Mouse (Mus musculus): ENCODE measurements around the gene Luc7l3. TPM values are rescaled to one million over a fixed set of nuclear protein-coding genes. Genes with fewer than 3 reads are reported as not detected.

Luc7l3 gene
- total and polyA plus RNA-seq, 3 experiments = 47.3 to 90.5 (median 54.7) TPM

DNA sequence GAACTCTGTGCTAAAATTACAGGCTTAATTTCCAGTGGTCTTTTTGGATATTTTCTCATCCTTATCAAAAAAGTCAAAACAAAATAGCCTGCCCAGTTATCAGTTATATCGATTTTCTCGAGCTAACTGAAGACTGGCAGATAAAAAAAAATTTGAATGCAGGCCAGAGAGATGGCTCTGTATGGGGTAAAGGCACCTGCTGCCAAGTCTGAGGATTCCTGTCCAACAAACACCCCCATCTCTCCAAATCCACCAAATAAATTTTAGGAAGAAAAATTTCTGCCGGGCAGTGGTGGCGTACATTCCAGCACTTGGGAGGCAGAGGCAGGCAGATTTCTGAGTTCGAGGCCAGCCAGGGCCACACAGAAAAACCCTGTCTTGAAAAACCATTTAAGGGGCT lies 3.7 kb downstream of the Luc7l3 start (continued):
- TF ChIP-seq RAD21 (IDR thresholded peaks at IDR 0.05; ENCODE audit: low read depth, low read length) (no peak), ZMIZ1 (IDR thresholded peaks at IDR 0.05; ENCODE audit: low read depth, low read length) (no peak), POLR2AphosphoS2 (IDR thresholded peaks at IDR 0.05; ENCODE audit: low read length) (no peak)

DNA sequence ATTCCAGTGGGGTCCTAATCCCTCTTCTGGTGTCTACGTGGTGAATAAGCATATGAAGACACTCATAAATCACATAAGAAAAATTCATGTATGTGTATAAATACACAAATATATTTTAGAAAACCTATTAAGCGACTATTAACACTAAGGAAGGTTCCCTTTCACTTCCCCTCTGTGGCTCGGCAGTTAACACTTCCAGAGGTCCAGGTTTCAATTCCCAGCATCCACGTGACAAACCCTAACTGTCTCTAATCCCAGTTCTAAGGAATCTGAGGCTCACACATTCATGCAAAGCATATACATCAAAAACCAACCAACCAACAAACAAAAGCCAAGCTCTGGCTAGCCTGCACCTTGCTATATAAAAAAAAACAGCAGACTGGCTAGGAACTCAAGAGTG lies 4.3 kb downstream of the Luc7l3 start:
- 0 out of 2 replicates have a peak overlapping the region, but pooled peaks have one; percentile 1 for H3K27ac ChIP-seq (ENCODE audit: control insufficient read depth, low read depth, low read length)

DNA sequence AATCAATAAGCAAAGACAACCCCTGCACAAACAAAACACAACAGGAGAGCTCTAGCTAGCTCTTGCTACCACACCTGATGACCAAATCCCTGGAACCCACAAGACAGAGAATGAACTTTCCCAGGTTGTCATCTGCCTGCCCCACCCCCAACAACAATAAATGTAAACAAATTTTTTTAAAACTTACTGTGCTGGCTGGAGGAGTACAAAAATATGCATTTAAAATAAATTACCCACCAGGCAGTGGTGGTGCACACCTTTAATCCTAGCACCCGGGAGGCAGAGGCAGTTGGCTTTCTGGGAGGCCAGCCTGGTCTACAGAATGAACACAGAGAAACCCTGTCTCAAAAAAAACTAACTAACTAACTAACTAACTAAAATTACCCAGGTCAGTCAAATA lies 4.8 kb downstream of the Luc7l3 start:
- TF ChIP-seq CHD1 (IDR thresholded peaks at IDR 0.05; ENCODE audit: low read depth, low read length) = 0 out of 2 replicates have a peak, but pooled peaks have one; percentile 65
- TF ChIP-seq SMC3 (IDR thresholded peaks at IDR 0.05; ENCODE audit: low read depth, low read length) = no peak
- TF ChIP-seq USF2 (IDR thresholded peaks at IDR 0.05; ENCODE audit: borderline replicate concordance in 1 of 2, insufficient read depth in 1 of 2, low read depth in 1 of 2, low read length in 2 of 2) = no peak
- TF ChIP-seq SIN3A (IDR thresholded peaks at IDR 0.05; ENCODE audit: low read length) = peak; percentile 33; the same call in 1 of the 2 replicates
- no peak for TF ChIP-seq POLR2AphosphoS5 (IDR thresholded peaks at IDR 0.05; ENCODE audit: borderline replicate concordance, low read depth, low read length)
- TF ChIP-seq CHD2 (IDR thresholded peaks at IDR 0.05; ENCODE audit: low read length) = no peak
- TF ChIP-seq HCFC1 (IDR thresholded peaks at IDR 0.05; ENCODE audit: low read depth, low read length) = no peak
- peaks cover 95% of the 10 kb centered on the region for H3K79me2 ChIP-seq (ENCODE audit: control insufficient read depth, insufficient read depth, low read length, poor library complexity)
- no peaks in the 10 kb centered on the region for H3K27me3 ChIP-seq (ENCODE audit: control insufficient read depth in 1 of 2, insufficient read depth in 2 of 2, low read length in 2 of 2)
- no peak overlapping the region; a peak in 1 of 4 replicates for H3K4me3 ChIP-seq (ENCODE audit: control insufficient read depth in 1 of 2, insufficient read depth in 1 of 2, low read depth in 2 of 2, low read length in 2 of 2)
- no peak overlapping the region for H3K27ac ChIP-seq (ENCODE audit: control insufficient read depth, low read depth, low read length)
- peaks cover 48 to 62% of the 10 kb centered on the region in 2 experiments for H3K4me1 ChIP-seq (ENCODE audit: control insufficient read depth in 1 of 2, insufficient read depth in 2 of 2, low read length in 2 of 2)
- DNase-seq (ENCODE audit: low read depth, low spot score) = no peak
- peaks cover 48 to 80% of the 10 kb centered on the region in 2 experiments for H3K36me3 ChIP-seq (ENCODE audit: control insufficient read depth in 1 of 2, insufficient read depth in 2 of 2, low read length in 2 of 2)
- no peak overlapping the region; the same call in 1 of the 2 replicates for H3K9ac ChIP-seq (ENCODE audit: control insufficient read depth, low read depth, low read length, poor library complexity, severe bottlenecking)
- H3K9me3 ChIP-seq (replicated peaks; ENCODE audit: insufficient read depth, low read length) = no peaks in the 10 kb centered on the region

More for the DNA sequence above, 4.3 kb downstream of the Luc7l3 start:
- Histone ChIP-seq H3K36me3 (ENCODE audit: control insufficient read depth in 1 of 2, insufficient read depth in 2 of 2, low read length in 2 of 2) (peaks cover 48 to 77% of the 10 kb centered on the region in 2 experiments), H3K9me3 (replicated peaks; ENCODE audit: insufficient read depth, low read length) (no peaks in the 10 kb centered on the region), H3K9ac (ENCODE audit: control insufficient read depth, low read depth, low read length, poor library complexity, severe bottlenecking) (peak overlapping the region; percentile 11), H3K4me3 (ENCODE audit: control insufficient read depth in 1 of 2, insufficient read depth in 1 of 2, low read depth in 2 of 2, low read length in 2 of 2) (peak overlapping the region in 1 of 2 experiments; percentile 40; a peak in 2 of 4 replicates), H3K79me2 (ENCODE audit: control insufficient read depth, insufficient read depth, low read length, poor library complexity) (peaks cover 94% of the 10 kb centered on the region), H3K4me1 (ENCODE audit: control insufficient read depth in 1 of 2, insufficient read depth in 2 of 2, low read length in 2 of 2) (peaks cover 46 to 63% of the 10 kb centered on the region in 2 experiments), H3K27me3 (ENCODE audit: control insufficient read depth in 1 of 2, insufficient read depth in 2 of 2, low read length in 2 of 2) (no peaks in the 10 kb centered on the region)
- no peak for DNase-seq (ENCODE audit: low read depth, low spot score)
- TF ChIP-seq TAL1 (IDR thresholded peaks at IDR 0.05; ENCODE audit: low read length) (no peak), USF2 (IDR thresholded peaks at IDR 0.05; ENCODE audit: borderline replicate concordance in 1 of 2, insufficient read depth in 1 of 2, low read depth in 1 of 2, low read length in 2 of 2) (no peak), HCFC1 (IDR thresholded peaks at IDR 0.05; ENCODE audit: low read depth, low read length) (no peak), NELFE (IDR thresholded peaks at IDR 0.05; ENCODE audit: low read depth, low read length) (no peak), UBTF (IDR thresholded peaks at IDR 0.05; ENCODE audit: borderline replicate concordance, insufficient read depth, low read depth, low read length) (no peak), ZC3H11A (IDR thresholded peaks at IDR 0.05; ENCODE audit: low read depth, low read length) (no peak), ZMIZ1 (IDR thresholded peaks at IDR 0.05; ENCODE audit: low read depth, low read length) (no peak)

Data from MEL (cell line).